Comparison of ENCODE assay signal across 1 mouse cellular context in genomic region chr4:140695675-140696585, GRCm38 (mm10).
A peak's percentile ranks its signal among the peaks of the same experiment; 100 is the strongest.
TF ChIP-seq lines count a peak whose summit lies in the region.

No protein-coding gene starts in this region.

TF ChIP-seq in CH12.LX, 34 proteins besides CTCF, POLR2A, EP300 and RAD21 (continued from another document):
- TF ChIP-seq CHD2 (IDR thresholded peaks at IDR 0.05; ENCODE audit: low read length): 0 out of 2 replicates have a peak, but pooled peaks have one; percentile 1
- TF ChIP-seq JUND (conservative IDR thresholded peaks at IDR 0.05; ENCODE audit: low read depth, low read length): peak; percentile 31; the same call in 1 of the 2 replicates
- TF ChIP-seq ETS1 (conservative IDR thresholded peaks at IDR 0.05; ENCODE audit: low read depth, low read length): peak; percentile 59
- no peak for TF ChIP-seq MAZ (IDR thresholded peaks at IDR 0.05; ENCODE audit: low read depth, low read length)
- no peak for TF ChIP-seq UBTF (IDR thresholded peaks at IDR 0.05; ENCODE audit: low read depth, low read length)
- no peak for TF ChIP-seq ZNF384 (IDR thresholded peaks at IDR 0.05; ENCODE audit: low read depth, low read length)
- TF ChIP-seq JUN (IDR thresholded peaks at IDR 0.05; ENCODE audit: insufficient read depth, low read depth, low read length): no peak
- no peak for TF ChIP-seq ZKSCAN1 (IDR thresholded peaks at IDR 0.05; ENCODE audit: borderline replicate concordance, low read depth, low read length)
- TF ChIP-seq ZMIZ1 (IDR thresholded peaks at IDR 0.05; ENCODE audit: low read depth, low read length): 0 out of 2 replicates have a peak, but pooled peaks have one; percentile 45
- TF ChIP-seq RCOR1 (conservative IDR thresholded peaks at IDR 0.05; ENCODE audit: low read depth, low read length): no peak
- peak; percentile 97 for TF ChIP-seq MAX (IDR thresholded peaks at IDR 0.05; ENCODE audit: low read length)
- TF ChIP-seq GABPA (IDR thresholded peaks at IDR 0.05; ENCODE audit: insufficient replicate concordance, low read depth, low read length): no peak
- TF ChIP-seq HCFC1 (IDR thresholded peaks at IDR 0.05; ENCODE audit: low read depth, low read length): no peak
- TF ChIP-seq PAX5 (IDR thresholded peaks at IDR 0.05; ENCODE audit: low read length): no peak
